Mouse (Mus musculus): ENCODE data around the gene Lgi1.

Lgi1 gene

DNA sequence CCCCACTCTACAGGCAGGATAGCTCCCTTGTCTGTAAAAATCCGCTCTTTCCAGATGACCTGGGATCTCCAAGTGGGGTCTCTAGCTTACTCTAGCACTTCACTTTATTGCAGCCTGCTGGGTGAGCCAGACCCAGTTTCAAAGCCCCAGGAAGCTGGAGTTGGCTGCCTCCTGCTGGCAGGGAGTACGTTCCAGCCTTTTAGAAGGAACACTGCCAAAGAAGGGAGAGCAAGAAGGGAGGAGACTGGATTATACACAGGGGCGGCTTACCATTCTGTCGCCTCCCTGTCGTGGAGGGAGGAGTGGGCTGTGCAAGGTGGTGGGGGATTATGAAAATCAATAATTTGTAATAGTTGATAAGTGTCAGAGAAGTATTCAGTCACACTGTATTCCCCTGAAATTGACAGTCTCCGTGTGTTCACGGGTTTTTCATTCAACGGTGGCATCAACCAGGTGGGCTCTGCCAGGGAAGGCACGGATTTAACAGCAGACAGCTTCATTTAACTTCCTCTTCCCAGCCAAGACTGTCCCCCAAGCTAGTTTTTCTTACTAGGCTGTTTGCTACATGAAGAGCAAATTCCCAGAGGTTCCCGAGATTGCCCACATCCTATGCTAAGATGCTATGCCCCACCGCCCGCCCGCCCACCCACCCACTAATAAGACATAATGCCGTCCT, 369 bp upstream of the Lgi1 start:
- DNase-seq (ENCODE audit: low spot score) = no peak

DNA sequence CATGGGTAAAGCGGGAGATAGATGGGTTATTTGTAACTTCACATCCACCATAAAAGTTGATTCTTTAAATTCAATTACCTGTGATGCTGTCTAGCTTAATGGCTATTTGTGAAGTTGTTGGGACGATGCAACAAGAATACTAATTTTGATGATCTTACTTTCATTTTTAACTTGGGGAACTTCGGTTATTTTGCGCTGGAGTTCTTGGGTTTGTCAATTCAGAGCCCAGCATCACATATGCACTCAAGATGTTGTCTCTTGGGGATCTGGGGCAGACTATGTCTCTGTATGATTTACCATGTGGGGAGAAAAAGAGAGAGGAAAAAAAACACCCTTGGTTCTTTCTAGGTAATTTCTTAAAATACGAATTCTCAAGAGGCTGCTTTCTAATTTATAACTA, 1.4 kb downstream of the Lgi1 start:
- DNase-seq (ENCODE audit: low spot score) = no peak

DNA sequence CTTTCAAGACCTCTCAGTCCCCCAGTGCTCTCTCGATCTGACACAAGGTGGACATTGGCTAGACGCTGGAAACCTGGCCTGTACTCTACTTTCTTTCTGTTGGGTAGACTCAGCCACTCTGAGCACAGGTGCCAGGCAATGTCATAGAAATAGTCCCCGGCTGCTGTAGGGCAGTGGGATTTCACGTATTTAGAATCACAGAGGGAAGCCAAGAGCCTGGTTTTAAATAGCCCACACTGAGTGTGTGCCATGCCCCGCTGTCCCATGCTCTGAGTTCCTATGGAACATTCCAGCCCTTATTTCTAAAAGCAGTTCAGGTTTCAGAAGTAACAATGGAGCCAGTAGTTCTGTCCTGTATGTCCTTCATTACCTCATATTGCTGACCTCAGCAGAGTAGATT, 3.1 kb downstream of the Lgi1 start:
- DNase-seq (ENCODE audit: low spot score) = no peak

DNA sequence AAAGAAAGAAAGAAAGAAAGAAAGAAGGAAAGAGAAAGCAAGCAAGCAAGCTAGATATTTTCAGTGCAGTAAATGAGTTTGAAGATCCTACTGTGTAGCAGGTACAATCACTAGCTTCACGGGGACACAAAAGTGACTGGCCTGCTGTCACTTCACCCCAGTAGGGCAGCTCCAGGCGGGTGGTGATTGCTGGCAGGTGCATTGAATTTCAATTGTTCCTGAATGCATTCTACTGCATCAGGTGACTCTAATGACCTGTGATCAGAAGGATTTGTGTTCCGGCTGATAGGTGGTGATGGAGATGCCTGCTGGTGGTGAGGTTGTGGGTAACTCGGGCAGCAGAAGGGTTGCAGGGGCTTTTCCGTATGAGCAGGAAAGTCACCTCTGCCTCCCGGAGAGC, 6.7 kb downstream of the Lgi1 start:
- no peak for DNase-seq (ENCODE audit: low spot score)

DNA sequence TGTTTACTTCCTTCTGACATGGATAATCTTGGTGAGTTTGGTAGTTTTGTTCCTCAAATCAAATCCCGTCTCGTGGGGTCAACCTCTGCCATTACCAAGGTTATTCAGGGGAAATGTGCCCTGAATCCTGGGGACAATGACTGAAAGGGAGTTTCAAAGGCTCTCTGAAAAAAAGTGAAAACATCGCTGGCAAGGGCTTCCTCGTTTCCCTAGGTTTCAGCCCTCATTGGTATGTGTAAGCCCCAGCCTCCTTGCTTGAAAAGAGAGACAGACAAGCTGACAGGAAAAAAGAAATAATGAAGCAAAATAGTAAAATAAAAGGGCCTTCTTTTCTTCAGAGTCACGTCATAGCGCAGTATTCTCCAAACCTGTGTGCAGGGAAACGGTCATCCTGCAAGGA, 9.5 kb downstream of the Lgi1 start:
- no peak for DNase-seq (ENCODE audit: low spot score)

DNA sequence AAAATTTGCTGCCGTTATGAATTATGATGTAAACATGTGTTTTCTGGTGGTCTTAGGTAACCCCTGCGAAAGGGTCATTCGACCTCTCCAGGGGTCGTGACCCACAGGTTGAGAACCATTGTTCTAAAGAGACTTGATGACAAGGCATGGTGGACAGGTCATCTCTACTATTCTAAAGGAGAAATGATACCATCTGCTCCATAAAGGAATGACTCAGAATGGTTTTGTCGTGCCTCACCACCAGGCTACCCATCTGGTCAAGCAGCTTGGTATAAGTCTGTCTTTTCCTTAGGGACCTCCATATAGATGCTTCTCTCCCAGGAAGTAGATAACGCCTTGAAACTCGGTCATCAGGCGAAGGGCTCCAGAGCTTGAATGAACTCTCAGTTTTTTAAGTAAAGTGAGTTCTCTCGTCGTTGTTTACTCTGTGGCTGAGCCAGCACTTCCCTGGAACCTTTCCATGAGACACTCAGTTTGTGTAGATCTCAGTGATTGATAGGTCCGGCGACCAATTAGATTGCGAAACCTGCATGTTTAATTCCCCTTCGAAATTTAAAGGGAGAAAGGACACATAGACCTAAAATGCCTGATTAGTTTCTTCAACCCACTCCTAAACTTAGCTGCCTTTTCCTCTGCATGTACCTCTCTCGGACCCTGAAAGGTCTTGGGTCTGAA, 10.5 kb downstream of the Lgi1 start:
- no peak for DNase-seq (ENCODE audit: low spot score)

DNA sequence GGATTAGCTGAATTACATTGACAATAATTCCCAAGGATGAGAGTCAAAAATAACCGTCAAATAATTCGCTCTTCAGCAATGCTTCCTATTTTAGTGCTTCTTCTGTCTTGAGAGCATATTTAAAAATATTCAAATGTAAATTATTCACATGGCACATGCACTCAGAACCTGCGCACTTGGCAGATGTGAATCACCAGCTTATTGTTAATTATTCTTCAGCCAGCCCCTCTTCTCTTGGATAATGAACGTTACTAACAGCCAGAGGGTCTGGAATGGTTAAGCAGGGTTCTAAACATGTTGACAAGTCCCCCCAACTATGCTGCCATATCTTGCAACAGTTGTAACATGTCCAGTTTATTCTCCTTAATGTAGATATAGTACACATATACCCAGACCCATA, 11.9 kb downstream of the Lgi1 start:
- DNase-seq (ENCODE audit: low spot score) = no peak

DNA sequence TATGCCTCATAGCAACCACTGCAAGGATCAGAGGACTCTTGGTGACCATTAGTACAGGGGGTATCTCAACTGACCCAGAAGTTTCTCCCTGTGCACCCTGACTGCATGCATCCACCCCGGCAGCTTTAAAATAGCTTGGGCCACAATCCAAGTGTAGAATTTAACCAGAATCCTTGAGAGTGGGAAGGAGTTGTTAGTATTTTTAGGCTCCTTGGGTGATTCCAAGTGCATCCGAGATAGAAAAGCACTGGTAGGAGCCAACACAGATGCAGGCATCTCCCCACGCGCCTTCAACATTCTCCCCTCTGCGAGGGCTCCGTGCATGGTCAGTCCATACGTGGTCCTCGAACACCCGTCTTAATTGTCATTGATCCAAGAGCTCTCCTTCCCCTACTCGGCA, 15.9 kb downstream of the Lgi1 start:
- no peak for DNase-seq (ENCODE audit: low spot score)

DNA sequence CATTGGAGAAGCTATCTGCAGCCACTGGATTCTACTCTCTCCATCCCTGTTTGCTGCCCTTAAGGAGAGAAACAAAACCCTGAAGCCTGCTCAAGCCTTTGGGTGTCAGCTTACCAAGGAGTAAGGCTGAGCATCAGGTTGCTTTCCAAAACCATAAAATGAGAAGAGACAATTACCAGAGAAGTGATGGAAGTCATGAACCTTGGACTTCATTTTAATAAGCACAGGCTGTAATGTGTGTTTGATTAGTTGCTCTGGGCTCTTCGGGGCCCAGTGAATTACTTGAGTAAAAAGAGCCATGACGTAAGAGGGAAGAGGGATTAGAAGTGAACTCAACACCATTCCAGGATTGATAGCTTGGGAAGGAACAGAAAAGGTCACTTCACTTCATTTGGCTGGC, 18.1 kb downstream of the Lgi1 start:
- DNase-seq (ENCODE audit: low spot score) = no peak

DNA sequence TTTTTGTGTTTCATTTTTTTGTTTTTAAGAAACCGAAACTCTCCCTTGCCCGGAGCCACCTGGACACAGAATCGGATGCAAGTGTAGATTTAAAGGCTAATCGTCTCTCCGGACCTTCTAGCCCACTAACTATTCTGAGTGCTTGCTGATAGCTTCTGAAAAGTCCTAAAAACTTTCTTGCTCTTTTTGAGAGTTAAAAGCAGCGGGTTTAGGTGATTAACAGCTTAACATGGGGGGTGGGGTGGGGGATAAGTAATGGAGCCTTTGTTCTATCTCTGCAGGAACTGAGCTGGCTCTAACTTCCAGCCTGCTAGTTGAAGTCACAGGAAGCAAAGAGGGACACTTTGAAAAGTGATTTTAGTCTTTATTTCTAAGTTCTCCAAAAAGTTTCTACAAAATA, 24.2 kb downstream of the Lgi1 start:
- DNase-seq (ENCODE audit: low spot score) = no peak

DNA sequence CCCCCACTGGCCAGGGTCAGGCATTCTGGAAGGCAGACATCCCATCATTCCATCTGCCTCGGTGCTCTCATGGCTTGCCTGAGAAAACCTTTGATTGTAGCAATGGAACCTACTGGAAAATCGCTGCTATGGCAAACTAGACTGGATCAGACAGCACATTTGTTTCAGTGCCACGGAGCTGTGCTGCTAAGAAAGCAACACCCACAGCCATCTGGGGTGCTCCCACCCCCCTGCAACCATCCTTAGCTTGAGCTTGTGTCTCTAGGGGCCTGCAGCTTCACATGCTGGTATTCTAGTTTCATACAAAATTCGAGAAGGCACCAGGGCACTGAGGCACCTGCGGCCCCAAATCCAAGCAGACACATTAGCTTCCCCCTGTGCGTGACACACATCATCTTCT, 27.1 kb downstream of the Lgi1 start:
- no peak for DNase-seq (ENCODE audit: low spot score)

DNA sequence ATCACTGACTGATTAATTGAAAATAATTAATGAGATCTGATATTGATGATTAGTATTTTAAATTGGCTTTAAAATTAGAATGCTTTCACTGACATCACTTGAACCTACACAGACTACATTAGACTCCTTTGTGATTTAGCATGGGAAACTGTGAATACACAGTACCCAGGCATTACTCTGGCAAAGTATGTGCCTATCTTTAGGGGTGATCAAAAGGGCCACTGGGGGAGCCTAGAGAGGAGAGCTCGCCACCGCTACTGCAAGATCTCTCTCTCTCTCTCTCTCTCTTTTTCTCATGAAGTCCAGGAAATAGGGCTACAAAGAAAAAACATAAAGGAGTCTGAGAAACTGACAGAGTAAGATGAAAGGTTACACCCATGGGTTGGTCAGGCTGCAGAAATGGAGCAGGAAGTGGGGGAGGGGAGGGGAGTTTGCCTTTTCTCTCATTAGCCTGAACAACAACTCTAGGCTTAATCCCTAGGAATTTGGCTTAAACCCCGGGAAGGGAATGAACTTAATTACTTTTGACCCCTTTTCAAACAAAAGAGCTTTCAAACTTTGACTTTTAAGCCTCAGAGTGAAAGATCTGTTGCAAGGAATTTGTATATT, 33.8 kb downstream of the Lgi1 start:
- DNase-seq (ENCODE audit: low spot score) = no peak

DNA sequence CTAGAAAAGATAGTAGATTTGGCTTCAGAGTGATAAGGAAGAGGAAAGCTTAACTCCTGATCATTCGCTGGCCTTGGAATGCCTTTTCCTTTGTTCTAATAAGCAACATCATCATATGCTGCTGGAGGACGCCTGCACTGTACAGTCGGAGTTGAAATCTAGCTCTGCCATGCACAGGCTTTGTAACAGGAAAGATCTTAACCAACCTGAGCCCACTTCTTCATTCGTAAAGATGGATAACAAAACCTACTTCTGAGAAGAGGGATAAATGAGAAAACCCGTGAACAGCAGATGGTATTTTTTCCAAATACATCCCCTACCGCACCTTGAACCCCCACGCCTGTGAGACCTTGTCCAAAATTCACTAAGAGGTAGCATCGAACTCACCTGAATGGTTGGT, 43.8 kb downstream of the Lgi1 start:
- no peak for DNase-seq (ENCODE audit: low spot score)

DNA sequence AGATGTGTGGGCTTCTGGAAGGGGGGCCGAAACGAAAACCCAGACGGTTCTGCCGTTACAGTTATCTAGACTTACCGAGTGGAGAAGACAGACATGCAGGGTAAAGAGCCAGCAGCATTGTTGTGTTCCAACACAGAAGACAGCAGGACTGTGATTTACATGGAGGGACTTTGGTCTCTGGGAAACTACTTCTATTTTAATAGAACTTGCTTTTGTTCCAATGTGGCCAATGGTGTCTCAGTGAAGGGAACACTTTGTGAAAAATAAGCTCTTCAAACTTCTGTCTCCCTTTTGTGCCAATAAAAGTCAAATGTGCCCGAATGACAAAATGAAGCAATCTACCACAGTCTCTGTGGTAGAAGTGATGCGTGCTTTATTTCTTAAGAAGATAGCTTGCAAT, 50.8 kb downstream of the Lgi1 start:
- DNase-seq (ENCODE audit: low spot score) = no peak

DNA sequence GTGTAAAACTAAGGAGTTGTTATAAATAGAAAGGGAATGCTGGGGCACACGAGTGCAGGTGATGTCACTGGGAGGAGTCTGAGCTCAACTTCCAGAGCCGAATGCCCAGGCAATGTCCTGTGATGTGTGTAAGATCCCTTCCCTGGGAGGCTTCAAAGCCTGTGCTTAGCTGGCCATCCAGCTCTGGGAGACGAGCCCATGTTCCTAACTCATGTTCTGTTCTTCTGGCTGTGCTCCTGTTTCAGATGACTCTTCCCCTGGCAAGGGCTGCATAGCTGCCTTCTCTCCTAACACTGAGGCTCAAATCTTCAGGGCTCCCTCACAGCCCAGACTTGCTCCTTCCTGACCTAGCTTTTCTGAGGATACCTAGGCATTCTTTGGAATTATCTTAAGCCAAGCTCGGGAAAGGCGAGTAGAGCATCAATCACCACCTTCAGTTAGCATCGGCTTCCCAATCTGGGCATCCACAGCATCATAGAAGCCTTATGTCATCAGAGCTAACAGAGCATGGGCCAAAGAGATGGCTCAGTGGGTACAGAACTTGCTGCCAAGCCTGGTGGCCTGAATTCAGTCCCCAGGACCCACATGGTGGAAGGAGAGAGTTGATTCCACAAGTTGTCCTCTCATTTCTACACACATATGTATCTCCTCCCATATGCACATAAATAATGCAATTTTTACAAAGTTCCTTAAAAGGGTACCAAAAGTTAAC, 52.4 kb downstream of the Lgi1 start:
- DNase-seq (ENCODE audit: low spot score) = no peak

DNA sequence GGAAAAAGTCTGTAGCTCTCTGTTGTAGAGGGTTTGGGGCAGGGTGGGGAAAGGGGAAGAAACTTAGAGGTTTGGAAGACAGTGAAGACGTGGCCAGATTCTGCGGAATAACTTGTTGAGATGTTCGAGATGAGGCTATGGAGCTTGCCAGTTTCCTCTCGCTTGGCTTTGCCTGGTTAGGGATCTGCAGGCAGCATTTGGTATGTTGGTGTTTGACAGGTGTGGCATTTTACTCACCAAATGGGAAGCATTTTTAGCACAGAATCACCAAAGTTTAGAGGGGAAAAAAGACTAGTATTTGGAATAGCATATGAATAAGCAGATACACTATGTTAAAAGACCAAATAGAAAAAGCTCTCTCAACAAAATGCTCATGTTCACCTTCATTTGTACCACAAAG, 54.0 kb downstream of the Lgi1 start:
- no peak for DNase-seq (ENCODE audit: low spot score)

DNA sequence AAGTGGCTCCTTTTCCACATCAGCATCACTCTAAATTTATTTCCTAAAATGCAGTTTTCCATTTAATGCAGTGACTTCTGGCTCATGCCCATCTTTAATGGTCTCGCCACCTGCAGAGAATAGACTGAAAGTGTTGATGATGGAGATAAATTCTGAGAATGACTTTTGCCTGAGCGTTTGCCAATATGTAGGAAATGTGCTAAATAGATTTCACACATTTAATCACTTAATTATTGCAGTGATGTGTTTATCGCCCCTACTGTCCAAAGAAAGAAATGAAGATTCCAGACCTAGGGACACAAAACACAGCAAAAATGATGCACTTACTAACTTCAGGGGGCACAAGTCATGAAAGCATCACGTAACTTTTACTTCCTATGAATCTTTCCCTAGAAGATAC, 54.8 kb downstream of the Lgi1 start:
- DNase-seq (ENCODE audit: low spot score) = no peak

DNA sequence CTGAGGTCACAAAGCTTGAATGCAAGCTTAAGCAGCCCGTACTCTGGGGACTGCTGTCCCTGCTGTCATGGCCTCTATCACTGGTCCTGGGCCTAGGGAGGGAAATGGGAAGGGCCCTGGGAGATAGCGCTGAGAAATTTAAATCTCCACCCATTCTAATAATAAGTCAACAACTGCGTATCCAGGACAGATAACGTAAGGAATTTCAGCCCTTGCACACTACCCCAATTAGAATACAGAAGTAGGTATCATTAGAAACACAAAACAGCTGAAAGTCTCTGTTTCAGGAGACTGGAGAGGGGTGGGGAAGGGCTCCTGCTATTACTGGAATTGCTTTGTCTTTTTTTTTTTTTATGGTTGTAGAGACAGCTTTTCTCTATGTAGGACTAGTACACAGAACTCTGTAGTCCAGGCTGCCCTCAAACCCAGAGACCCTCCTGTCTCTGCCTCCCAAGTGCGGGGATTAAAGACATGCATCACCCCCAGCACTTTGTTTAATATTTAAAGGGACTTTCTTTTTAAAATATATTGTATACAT, 56.4 kb downstream of the Lgi1 start:
- no peak for DNase-seq (ENCODE audit: low spot score)

DNA sequence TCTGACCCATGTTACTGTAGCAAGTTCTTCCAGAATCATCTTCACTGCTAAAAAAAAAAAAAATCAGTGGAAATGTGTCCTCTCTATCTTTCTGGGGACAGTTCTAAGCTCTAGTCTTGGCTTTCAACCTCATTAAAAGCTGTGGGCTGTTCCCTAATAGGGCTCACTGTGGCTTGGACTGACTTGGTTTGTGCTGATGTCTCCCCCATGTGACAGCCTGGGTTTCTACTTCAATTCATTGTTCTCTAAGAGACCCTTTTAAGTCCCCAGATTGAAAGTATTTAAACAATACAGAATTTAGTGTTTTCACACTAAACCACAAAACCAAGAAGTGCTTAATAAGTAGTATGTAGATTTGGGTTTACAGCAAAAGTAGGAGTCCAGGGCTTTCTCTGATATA, 59.4 kb downstream of the Lgi1 start:
- DNase-seq (ENCODE audit: low spot score) = no peak

DNA sequence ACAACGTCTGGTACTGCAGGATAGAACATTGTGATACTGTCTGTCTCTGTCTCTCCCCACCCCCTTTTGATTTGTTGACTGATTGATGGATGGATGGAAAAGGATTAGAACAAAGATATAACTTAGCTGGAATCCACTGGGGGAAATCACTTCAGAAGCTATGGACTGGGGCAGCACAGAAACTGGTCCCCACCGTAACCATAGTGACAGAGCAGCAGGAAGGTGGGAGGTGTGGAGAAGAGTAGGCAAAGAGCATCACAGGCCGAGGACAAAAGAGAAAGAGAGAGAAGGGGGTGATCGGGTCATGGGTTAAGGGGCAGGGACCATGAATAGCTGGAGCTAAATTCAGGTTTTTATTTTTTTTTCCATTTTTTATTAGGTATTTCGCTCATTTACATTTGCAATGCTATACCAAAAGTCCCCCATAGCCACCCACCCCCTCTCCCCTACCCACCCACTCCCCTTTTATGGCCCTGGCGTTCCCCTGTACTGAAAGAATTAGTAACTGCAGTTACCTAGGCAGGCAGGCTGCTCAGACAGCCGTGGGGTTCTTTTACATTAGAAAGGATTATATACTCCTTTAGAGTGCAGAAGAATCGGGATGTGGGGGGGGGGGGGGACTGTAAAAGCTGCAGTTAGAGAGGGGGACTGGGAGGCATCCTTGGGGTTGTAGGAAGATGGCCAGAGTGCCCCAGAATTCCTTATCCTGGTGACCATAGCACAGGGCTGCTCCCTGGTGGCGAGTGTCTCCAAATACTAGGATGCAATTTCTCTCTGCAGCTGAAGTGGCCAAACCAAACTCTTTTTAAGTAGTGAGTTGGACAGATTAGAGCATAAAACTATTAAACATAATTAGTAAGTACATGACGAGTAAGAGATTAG, 60.1 kb downstream of the Lgi1 start:
- no peak for DNase-seq (ENCODE audit: low spot score)

DNA sequence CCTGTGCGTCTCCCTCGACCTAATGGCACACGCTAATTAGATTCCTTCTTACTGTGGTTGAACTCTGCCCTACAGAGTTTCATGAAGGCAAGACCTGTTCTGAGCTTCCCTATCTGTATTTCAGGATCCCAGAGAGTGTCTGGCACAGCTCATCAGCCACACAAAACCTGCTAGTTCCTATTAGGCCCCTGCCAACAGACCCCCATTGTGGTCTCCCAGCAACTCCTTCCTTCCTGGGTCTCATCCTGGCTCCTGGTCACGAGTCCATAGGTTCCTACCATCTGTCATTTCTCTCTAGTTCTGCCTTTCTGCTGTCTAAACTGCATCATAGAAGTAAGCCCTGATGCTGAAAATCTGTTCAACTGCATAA, 60.7 kb downstream of the Lgi1 start:
- no peak for DNase-seq (ENCODE audit: low spot score)

DNA sequence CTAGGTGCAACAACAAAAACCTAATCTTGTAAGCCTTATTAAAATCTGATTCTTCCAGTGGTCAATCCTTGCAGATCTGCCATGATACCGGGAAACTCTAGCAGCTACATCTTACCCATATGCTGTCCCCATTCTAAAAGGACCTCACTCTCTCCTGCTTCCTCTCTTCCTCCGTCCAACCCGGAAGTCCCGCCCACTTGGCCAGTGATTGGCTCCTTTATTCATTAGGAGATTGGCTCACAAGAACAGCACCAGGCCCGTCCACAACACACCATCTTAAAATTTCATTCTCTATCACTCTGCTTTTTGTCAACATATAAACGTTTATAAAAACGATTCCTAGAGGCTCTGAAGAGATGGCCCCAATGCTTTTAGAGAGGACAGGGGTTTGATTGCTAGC, 61.5 kb downstream of the Lgi1 start:
- no peak for DNase-seq (ENCODE audit: low spot score)

Measured in spleen, adult 12 weeks (tissue).